Mouse (Mus musculus): ENCODE measurements around the gene Cdkn2d. TPM values are rescaled to one million over a fixed set of nuclear protein-coding genes. Genes with fewer than 3 reads are reported as not detected.
"Not testable (repeated sequence)": the region's sequence is repeated elsewhere in the genome, so short reads cannot be mapped to it uniquely, and the experiment has no call there.

The Cdkn2d gene
- polyA plus RNA-seq, 1 experiment, result 66.2 TPM

- no peak for DNase-seq (ENCODE audit: extremely low spot score in 1 of 2, low spot score in 1 of 2)
These were observed 28.3 kb upstream of the Cdkn2d start for GRCm38 (mm10) chr9:21319503-21319902.

GRCm38 (mm10) chr9:21318792-21319191 is 27.6 kb upstream of the Cdkn2d start:
- DNase-seq (ENCODE audit: extremely low spot score in 1 of 2, low spot score in 1 of 2), result no peak

GRCm38 (mm10) chr9:21316696-21317095 is 25.5 kb upstream of the Cdkn2d start:
- DNase-seq (ENCODE audit: extremely low spot score in 1 of 2, low spot score in 1 of 2), result no peak

- DNase-seq (ENCODE audit: extremely low spot score in 1 of 2, low spot score in 1 of 2), result no peak
These were observed 24.2 kb upstream of the Cdkn2d start for GRCm38 (mm10) chr9:21315421-21315820.

GRCm38 (mm10) chr9:21314367-21315140 is 23.3 kb upstream of the Cdkn2d start:
- no peak for DNase-seq (ENCODE audit: extremely low spot score in 1 of 2, low spot score in 1 of 2)

- peak in 1 of 2 experiments; percentile 87 for DNase-seq (ENCODE audit: extremely low spot score in 1 of 2, low spot score in 1 of 2)
These were observed 22.2 kb upstream of the Cdkn2d start for GRCm38 (mm10) chr9:21313394-21313793.

- no peak for DNase-seq (ENCODE audit: extremely low spot score in 1 of 2, low spot score in 1 of 2)
These were observed 20.9 kb upstream of the Cdkn2d start, which contains the start of gene Ap1m2 for GRCm38 (mm10) chr9:21312134-21312533. TSS of gene Ap1m2 (minus strand) at chr9:21312337.

GRCm38 (mm10) chr9:21311695-21312094 is 20.5 kb upstream of the Cdkn2d start:
- DNase-seq (ENCODE audit: extremely low spot score in 1 of 2, low spot score in 1 of 2), result no peak

GRCm38 (mm10) chr9:21309150-21309741 is 18.0 kb upstream of the Cdkn2d start:
- DNase-seq (ENCODE audit: extremely low spot score in 1 of 2, low spot score in 1 of 2), result no peak

- DNase-seq (ENCODE audit: extremely low spot score in 1 of 2, low spot score in 1 of 2), result no peak
These were observed 13.9 kb upstream of the Cdkn2d start for GRCm38 (mm10) chr9:21305065-21305464.

GRCm38 (mm10) chr9:21299014-21299413 is 7.8 kb upstream of the Cdkn2d start:
- DNase-seq (ENCODE audit: extremely low spot score in 1 of 2, low spot score in 1 of 2), result no peak

GRCm38 (mm10) chr9:21292271-21292670 is 1.1 kb upstream of the Cdkn2d start:
- no peak for DNase-seq (ENCODE audit: extremely low spot score in 1 of 2, low spot score in 1 of 2)

- DNase-seq (ENCODE audit: extremely low spot score in 1 of 2, low spot score in 1 of 2), result not testable (repeated sequence)
These were observed 661 bp upstream of the Cdkn2d start for GRCm38 (mm10) chr9:21291868-21292267.

GRCm38 (mm10) chr9:21290589-21290988 is 618 bp downstream of the Cdkn2d start:
- DNase-seq (ENCODE audit: extremely low spot score in 1 of 2, low spot score in 1 of 2), result no peak

- DNase-seq (ENCODE audit: extremely low spot score in 1 of 2, low spot score in 1 of 2), result no peak
These were observed 1.9 kb downstream of the Cdkn2d start for GRCm38 (mm10) chr9:21289337-21289671.

GRCm38 (mm10) chr9:21288404-21289336 is 2.5 kb downstream of the Cdkn2d start:
- no peak for DNase-seq (ENCODE audit: extremely low spot score in 1 of 2, low spot score in 1 of 2)

- peak; percentile 96 to 98 for DNase-seq (ENCODE audit: extremely low spot score in 1 of 2, low spot score in 1 of 2)
These were observed 3.4 kb downstream of the Cdkn2d start, which contains the start of gene Kri1 for GRCm38 (mm10) chr9:21287571-21288402. TSS of gene Kri1 (minus strand) at chr9:21287969.

GRCm38 (mm10) chr9:21286753-21287152 is 4.5 kb downstream of the Cdkn2d start:
- DNase-seq (ENCODE audit: extremely low spot score in 1 of 2, low spot score in 1 of 2), result no peak

- no peak for DNase-seq (ENCODE audit: extremely low spot score in 1 of 2, low spot score in 1 of 2)
These were observed 7.2 kb downstream of the Cdkn2d start for GRCm38 (mm10) chr9:21283994-21284393.

GRCm38 (mm10) chr9:21283591-21283990 is 7.6 kb downstream of the Cdkn2d start:
- no peak for DNase-seq (ENCODE audit: extremely low spot score in 1 of 2, low spot score in 1 of 2)
